Mouse (Mus musculus) lung, adult 2 months (tissue): ENCODE data around the gene Mbnl1. TPM values are rescaled to one million over a fixed set of nuclear protein-coding genes. Genes with fewer than 3 reads are reported as not detected.

ENCODE experiments used
- DNase-seq: peaks from one replicate; pipeline ENCODE4 v3.0.0; 2022
- H3K4me1 ChIP-seq: fragments of 200-500 bp; 2 replicates; pipeline ENCODE4 v1.6.1; 2011; ENCODE audit warnings: low read length; ENCODE audit not compliant: control insufficient read depth, insufficient read depth
- H3K4me3 ChIP-seq: fragments of 200-500 bp; replicated peaks from 2 replicates; pipeline ENCODE3; 2011; ENCODE audit warnings: low read depth, mild to moderate bottlenecking, control low read depth, low read length; ENCODE audit errors: extremely low read depth
- CTCF ChIP-seq: fragments of 200-500 bp; IDR thresholded peaks from 2 replicates; pipeline ENCODE4 v1.5.1; 2011; ENCODE audit warnings: mild to moderate bottlenecking, low read length, control low read depth; ENCODE audit not compliant: insufficient read depth
- POLR2A ChIP-seq: fragments of 200-500 bp; IDR thresholded peaks from 2 replicates; pipeline ENCODE4 v1.6.1; 2011; ENCODE audit warnings: low read depth, mild to moderate bottlenecking, control low read depth, low read length, borderline replicate concordance; ENCODE audit errors: extremely low read depth
- WGBS: fragments of 180-500 bp; shearing (Covaris S2); methylation state at CpG from one replicate; pipeline ENCODE4 v1.1.7; 2018; 5-methylcytosine and 5-hydroxymethylcytosine counted together
- polyA plus RNA-seq: library from polyadenylated mRNA; depleted of rRNA; stranded (reverse); fragments of >200 nt; gene quantifications from 2 replicates; pipeline ENCODE4 v1.2.3, GENCODE M21; 2012

Mbnl1 gene
- polyA plus RNA-seq, 1 experiment, result 103 TPM

DNA sequence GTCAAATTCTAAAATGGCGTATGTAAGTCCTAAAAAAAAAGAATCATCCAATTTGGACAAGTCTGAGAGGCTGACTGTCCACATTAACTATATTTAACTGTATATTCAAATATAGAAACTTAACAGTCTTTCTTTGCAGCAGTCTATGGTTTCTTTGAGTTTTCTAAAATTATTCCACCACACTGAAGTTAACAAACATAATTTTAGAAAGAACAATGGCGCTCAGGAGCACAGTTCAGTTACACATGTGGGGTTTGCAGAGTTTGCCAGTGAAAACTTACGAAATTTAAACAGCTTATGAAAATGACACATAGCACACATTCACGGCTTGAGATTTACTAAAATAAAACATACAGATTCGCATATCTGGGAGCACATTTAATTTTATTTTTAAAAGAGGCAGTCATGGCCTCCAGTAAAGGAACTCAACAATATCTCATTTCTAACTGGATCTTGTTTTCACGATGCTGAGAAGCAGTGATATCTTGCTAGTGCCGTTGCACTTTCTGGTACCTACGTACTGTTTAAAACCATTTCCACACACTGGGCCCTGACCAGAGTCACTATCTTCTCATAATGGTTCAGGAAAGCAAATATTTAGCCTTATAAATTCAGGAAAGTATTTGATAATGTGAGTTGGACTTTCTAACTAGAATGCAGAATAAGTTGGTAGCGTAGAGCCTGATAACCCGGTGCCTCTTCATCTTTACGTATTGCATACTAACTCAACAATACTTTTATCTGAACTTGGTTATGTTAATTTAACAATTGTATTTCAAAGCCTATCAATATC lies 1.4 kb downstream of the Mbnl1 start:
- 75% methylated on average over 11 of the region's 11 CpGs for WGBS
- no peak for DNase-seq
- H3K4me1 ChIP-seq, result no peaks in the 10 kb centered on the region
- no peak for TF ChIP-seq POLR2A
- no peak for TF ChIP-seq CTCF
- H3K4me3 ChIP-seq, result peak overlapping the region; percentile 42

DNA sequence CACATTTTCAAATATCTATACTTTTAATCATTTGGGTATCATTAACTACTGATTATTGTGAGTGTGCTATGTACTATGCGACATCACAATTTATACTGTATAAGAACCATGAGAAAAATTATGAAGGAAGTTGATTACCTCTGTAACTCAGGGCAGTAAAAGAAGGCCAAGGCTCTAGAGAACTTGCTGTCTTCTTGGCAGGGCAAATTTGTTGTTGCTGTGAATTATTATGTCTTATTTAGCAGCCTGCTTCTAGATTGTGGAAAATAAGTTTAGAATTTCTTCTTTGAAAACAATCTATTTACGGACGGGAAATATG lies 2.0 kb downstream of the Mbnl1 start:
- 73% methylated on average over 3 of the region's 3 CpGs for WGBS
- no peak for DNase-seq
- no peak for TF ChIP-seq POLR2A
- no peak for TF ChIP-seq CTCF
- Histone ChIP-seq H3K4me3 (no peak overlapping the region), H3K4me1 (no peaks in the 10 kb centered on the region)

DNA sequence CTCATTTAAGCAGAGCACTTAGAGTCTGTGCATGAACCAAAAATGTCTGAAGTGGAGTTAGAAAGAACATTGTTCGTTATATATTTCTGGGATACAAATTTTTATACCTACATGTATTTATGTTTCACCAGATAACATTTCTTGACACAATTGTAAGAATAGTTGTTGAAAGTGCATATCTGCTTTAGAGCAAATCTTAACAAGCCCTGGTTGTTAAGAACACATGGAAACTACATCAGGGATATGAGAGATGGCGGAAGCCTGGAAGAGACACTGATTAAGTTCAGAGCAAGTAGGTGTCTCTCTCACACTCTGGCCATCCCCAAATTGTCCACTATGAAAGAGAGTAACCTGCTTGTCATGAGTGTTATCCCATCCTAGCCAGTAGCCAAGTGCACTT lies 2.4 kb downstream of the Mbnl1 start:
- no peaks in the 10 kb centered on the region for H3K4me1 ChIP-seq
- WGBS, result 79% methylated on average over 2 of the region's 2 CpGs
- no peak for DNase-seq
- TF ChIP-seq POLR2A, result no peak
- no peak for TF ChIP-seq CTCF
- H3K4me3 ChIP-seq, result peak overlapping the region; percentile 19

DNA sequence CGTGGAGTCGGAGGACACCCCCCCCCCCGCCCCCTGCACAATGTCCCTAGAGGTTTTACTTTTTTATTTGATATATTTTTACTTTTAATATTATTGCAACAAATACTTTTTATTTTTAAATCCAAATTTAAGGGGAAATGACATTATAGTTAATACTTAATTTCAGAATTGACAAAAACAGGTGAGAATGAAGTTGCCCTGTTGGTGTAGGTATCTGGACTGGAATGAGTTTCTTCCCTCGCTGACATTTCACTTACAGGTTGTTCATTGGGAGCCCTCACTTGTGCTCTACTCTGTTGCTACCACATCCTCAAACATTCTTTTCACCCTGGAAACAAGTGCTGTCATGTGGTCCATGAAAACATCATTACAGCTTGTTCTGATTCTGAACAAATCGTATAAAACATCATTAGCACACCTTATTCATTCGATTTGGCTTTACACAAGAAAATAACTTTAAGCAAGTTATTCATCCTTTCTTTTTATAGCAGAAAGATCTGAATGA lies 4.2 kb downstream of the Mbnl1 start:
- Histone ChIP-seq H3K4me3 (no peak overlapping the region), H3K4me1 (no peaks in the 10 kb centered on the region; the same call in 1 of the 2 replicates)
- TF ChIP-seq CTCF, result no peak
- no peak for TF ChIP-seq POLR2A
- WGBS, result 79% methylated on average over 6 of the region's 6 CpGs
- DNase-seq, result no peak

DNA sequence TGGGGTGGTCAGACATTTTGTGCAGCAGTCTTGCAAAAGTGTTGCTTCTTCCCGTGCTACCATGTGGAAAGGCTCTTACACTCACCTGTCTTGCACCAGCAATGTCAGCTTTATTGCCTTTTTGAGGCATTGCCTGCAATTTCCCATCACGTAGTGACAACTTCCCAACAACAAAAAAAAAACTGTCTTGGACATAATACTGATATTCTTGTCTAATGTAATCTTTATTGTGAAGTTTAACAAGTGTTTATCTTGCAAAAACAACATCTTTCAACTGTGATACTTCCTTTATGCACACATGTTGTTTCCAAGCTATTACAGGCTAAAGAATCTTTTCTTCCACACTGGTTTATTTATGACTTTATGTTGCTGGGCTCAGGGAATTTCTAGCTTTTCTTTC lies 5.8 kb downstream of the Mbnl1 start:
- WGBS, result 43% methylated on average over 2 of the region's 2 CpGs
- H3K4me1 ChIP-seq, result no peaks in the 10 kb centered on the region; the same call in 1 of the 2 replicates
- DNase-seq, result no peak
- no peak overlapping the region for H3K4me3 ChIP-seq
- no peak for TF ChIP-seq CTCF
- no peak for TF ChIP-seq POLR2A

DNA sequence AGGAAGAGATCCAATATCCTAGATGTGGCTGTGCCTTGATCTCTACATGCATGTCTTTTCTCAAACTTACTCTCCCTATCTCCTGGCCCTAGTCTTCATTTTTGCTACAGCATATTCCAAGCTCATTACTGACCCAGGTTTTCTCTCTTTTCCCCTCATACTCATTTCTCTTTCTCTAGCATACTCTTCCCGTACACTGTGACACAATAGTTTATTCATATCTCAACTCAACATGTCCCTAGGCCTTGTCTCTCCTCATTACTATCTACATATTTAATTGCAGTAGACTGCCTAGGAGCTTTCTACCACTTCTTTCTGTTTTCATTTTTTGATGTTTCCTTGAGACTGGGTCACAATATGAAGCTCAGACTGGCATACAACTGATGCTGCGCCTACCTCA lies 8.1 kb downstream of the Mbnl1 start:
- DNase-seq, result no peak
- 72% methylated on average over 2 of the region's 2 CpGs for WGBS
- no peaks in the 10 kb centered on the region; the same call in 1 of the 2 replicates for H3K4me1 ChIP-seq
- TF ChIP-seq CTCF (no peak), POLR2A (no peak)
- no peak overlapping the region for H3K4me3 ChIP-seq

DNA sequence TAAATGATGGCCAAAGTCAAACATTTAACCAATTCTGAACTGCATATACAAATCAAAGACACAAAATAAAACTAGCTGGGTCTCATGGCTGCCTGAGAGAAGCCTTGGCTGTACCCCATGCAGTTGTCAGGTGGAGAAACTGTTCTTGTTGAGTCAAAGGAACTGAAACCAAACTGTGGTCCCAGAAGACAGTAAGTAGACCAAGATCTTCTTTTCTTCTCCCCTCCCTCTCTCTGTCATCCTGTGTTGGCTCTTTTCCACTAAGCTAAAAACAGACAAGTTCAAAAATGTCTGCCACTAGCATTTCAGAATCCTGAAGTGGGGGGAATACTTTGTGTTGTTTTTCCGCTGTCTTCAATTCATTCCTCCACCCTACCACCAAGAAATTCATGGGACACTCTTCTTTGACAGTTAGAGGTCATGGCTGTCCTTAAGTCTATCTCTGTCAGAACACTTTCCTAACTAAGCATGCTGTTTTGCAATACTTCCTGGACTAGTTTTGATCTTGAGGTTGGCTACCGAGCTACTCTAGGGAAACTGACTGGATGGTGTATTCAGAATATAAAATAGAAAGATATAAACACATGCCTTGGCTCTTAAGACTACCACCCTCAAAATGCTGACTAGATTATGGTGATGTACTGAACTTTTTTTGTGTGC lies 9.2 kb downstream of the Mbnl1 start:
- DNase-seq, result no peak
- Histone ChIP-seq H3K4me1 (no peaks in the 10 kb centered on the region; the same call in 1 of the 2 replicates), H3K4me3 (no peak overlapping the region)
- TF ChIP-seq CTCF, result no peak
- TF ChIP-seq POLR2A, result no peak
- WGBS, result 48% methylated on average over 2 of the region's 2 CpGs

DNA sequence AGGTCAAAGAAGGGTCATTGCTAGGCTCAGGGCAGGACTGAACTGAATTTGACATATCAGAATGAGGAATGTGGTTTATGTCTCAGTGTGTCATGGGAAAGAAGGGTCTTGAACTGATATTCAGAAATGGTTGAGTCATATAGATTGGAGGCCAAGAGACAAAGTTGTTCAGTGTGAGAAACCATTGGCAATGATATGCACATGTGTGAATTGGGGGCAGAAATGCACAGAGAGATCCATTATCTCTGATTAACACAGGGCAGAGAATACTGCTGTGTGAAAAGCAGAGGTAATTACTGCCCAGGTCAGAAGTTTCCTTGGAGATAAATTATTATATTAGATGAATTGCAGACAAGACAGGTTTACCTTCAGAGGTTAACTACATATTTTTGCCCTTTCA lies 10.7 kb downstream of the Mbnl1 start:
- Histone ChIP-seq H3K4me1 (no peaks in the 10 kb centered on the region; the same call in 1 of the 2 replicates), H3K4me3 (no peak overlapping the region)
- DNase-seq, result no peak
- TF ChIP-seq POLR2A (no peak), CTCF (no peak)

DNA sequence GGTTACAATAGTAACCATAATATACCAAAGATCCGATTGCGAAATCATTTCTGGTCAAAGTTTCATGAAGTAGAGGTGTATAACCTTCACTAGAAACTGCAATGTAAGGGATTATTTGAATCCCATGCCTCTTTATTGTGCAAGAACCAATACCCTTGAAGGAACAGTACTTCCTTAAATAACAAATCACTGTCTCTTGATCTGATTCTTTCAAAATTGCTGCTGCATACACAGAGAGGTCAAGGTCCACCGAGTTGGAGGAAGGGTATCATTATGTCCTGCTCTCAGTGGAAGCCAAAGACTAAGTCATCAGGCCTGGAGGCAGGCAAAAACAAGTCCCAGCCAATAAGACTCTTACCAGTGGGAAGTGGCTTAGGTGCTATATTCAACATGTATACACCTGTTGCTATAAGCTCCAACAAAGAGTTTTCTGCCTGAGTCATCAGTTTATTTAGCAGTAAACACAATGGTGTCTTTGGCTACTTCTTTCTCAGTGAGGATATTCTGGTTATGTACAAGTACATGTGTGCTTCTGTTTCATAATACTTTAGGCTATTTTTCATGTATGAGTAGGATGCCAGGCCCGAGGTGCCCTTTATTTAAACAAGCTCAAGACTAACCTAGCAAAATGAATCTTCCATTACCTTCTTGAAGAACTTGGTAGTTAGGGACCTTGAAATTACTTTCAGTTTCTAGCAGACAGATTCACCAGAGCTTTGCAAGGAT lies 13.5 kb downstream of the Mbnl1 start:
- no peak for DNase-seq
- H3K4me1 ChIP-seq, result no peaks in the 10 kb centered on the region; the same call in 1 of the 2 replicates
- TF ChIP-seq CTCF (no peak), POLR2A (no peak)
- no peak overlapping the region for H3K4me3 ChIP-seq
- 76% methylated on average over 4 of the region's 4 CpGs for WGBS
